Mouse (Mus musculus) bone marrow, adult 2 months (tissue): ENCODE results near the gene Fgf22.

ENCODE experiments used
- CTCF ChIP-seq: fragments of 200-500 bp; IDR thresholded peaks from 2 replicates; pipeline ENCODE4 v1.5.1; 2011; ENCODE audit warnings: low read length, control low read depth; ENCODE audit not compliant: control insufficient read depth, insufficient read depth
- POLR2A ChIP-seq: fragments of 200-500 bp; IDR thresholded peaks from 2 replicates; pipeline ENCODE4 v1.6.1; 2011; ENCODE audit warnings: low read depth, mild to moderate bottlenecking, control low read depth, low read length, borderline replicate concordance; ENCODE audit not compliant: control insufficient read depth

- no peak for TF ChIP-seq CTCF
- no peak for TF ChIP-seq POLR2A
These were observed at the start of gene Fgf22 for GRCm38 (mm10) chr10:79754856-79755516.
